Mouse (Mus musculus): ENCODE measurements around the gene Tnp1.

The Tnp1 gene

DNA sequence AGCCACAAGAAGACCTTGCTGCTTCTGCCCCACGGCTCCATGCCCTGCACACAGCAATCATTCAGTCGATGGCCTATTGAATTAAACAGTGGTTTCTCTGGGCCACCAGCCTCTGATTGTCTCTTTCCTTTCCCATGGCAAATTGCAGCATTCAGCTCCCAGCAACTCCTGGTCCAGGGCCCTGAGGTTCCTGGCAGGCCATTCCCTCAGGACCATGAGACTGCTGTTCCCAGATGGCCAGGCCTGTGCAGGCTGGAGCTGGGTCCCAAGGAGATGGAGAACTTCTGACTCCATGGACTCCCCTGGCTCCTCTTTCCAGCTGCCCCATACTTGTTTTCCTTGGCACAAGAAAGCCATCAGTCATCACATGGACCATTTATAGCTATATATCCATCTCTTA is 10.8 kb downstream of the Tnp1 start:
- DNase-seq: peak; percentile 45

DNA sequence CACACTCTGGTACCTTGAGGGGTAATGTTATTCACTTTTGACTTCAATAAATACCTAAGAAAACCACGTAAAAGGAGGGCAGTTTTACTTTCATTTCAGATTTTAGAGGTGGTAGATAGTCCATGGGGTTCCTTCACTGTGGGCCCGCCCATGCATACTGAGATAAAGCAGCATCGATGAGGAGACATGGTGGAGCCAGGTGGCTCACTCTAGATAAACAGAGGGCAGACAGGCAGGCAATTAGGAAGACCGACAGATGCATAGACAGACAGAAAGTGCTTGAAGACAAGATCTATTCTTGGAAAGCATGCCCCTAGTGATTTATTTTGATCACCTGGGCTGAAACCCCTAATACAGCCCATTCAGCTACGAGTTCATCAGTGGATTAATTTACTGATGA is 13.1 kb downstream of the Tnp1 start:
- DNase-seq: no peak

DNA sequence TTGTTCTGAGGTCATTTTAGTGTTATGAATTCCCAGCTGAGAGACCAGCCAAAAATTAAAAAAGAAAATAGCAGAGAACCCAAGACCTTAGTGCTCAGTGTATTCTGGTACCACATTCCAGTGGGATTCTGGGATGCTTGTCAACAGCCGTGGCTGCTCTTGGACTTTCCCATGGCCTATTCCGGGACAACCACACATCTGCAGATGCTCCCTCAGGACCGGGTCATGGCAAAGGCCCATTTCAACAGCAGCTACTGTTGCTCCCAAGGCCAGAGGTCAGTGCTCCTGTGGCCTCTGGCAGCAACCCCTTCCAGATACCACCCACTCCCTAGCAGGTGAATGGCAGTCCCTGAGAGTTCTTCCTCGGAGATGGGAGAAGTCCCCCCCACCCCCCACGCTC is 13.7 kb downstream of the Tnp1 start:
- no peak for DNase-seq

DNA sequence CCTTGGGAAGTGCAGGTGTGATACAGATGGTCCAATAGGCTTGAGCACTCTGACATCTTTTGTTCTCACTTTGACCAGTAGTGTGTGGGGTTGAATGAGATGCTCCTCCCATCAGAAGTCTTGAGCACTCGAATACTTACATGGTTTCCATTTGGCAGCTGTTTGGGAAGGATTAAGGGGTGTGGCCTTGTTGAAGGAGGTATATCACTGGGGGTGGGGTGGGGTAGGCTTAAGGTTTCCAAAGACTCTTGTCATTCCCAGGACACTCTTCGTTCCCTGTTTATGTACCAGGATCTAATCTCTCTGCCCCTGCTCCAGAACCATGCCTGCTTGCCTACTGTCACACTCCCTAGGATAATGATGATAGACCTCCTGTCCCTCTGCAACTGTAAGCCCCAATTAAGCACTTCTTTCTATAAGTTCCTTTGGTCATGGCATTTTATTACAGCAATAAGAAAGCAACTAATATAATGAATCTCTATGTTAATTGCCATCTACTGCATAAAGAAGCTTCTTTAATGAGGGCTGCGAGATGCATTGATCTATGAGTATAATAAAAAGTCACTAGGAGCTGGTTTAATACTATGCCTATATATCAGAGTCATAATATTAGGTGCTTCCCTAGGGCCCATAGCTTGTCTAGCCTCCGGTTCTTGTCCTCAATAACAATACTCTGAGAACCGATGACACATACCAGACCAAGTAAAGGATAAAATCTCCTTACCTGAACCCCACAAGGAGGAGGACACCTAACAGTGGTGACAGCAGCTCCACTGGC is 20.8 kb downstream of the Tnp1 start:
- no peak for DNase-seq

DNA sequence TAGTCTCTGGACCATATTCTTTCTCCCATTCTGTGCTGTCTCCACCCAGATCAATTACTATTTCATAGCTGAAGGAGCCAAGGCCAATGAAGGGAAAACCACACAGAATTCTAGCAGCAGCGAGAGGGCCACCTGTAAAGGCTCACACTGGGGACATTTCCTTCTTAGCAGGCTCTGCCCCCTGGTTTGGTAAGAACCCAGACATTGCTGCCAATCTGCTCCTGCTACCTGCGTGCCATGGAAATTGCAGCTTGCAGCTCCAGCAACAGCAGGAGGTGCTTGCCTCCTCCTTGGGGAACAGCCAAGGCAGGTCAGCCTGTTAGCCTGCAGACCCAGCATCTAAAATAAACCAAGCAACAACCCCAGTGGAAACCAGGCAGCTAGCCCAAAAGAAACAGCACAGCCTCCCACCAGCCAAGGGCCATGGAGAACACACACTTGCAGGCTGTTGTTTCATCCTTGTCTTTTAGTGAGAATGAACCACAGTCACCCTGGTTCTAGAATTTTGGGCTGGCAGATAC is 22.7 kb downstream of the Tnp1 start:
- DNase-seq: peak; percentile 26

DNA sequence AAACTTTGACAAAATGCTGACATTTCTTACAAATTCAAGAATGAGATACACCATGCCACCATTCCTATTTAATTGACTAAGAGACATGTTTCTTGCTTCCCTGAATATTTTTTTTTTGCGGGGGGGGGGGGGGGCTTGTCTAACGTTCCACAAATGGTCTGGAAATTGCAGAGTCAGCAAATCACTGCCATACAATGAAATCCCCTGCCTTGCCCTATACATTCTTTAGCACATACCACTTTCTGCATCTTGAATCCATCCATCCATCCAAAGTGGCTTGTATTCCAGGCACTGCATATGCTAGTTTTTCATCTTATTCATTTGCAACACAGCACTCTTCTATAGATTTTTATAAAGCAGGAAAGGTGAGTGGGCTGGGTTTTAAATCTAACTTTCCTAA is 23.5 kb downstream of the Tnp1 start:
- DNase-seq: no peak

DNA sequence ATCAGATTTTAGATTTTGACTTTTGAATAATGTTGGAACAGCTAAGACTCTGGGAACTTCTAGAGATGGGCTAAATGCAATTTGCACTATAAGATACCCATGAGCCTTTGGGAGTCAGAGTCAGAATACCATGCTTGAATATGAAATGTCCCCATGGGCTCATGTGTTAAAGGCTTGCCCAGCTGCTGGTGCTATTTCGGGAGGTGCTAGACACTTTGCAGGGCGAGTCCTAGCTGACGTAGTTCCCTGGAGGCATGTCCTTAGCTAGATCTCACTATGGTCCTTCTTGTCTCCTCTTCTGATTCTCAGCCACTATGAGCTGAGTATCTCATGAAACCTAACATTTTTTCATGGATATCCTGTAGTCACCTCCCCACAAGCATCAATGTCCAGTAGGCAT is 26.8 kb downstream of the Tnp1 start:
- no peak for DNase-seq

DNA sequence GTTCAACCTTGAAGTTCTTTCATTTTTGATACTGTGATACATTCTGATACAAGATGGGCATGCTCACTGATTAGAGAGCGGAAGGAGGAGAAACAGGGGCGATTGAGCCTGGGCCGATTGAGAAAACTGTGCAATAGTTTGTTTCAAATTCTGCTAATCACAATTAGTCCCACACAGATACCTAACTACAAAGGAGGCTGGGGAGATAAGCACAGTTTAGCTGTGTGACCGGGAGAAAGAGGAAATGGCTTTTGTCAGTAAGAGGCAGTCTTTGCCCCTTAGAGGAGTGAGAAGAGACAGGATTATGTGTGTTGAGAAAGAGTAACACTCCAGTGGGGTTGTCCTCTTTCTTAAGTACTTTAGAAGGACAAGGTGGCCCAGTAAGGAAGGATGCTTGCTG is 29.0 kb downstream of the Tnp1 start:
- no peak for DNase-seq

DNA sequence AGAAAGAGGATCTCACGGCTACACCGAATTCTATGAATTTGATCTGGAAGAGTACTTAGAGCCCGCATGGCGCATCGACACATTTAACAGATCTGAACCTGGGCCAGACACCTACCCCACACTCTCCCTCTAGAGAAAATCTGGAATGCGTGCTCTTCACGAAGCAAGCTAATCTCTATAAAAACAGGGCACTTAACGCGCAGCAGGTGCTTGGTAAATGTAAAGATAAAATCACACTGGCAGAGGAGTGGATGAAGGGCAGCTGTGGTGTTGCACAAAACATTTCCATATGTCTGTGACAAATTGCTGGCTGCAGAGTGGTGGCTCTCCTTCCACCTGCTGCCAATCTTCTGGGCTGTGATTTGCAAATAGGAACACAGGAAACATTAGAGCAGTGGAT is 36.8 kb downstream of the Tnp1 start:
- DNase-seq: peak; percentile 21

DNA sequence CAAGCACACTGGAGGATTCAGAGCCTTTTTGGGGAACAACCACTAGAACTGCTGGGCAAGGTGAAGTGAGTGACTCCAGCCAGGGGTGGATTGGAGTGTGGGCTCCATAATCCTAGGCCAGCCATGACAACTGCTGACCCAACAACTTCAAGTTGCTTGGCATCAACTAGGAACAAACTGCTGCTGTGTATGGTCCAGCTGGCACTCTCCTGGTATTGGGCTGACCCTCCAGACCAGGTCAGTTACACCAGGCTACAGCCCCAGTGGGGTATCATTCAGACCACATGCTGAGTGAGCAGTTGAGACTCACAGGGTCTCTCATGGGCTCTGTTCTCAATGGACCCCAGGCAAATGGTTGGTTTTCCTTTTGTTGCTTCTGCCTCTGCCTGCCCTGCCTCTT is 41.5 kb downstream of the Tnp1 start:
- no peak for DNase-seq

DNA sequence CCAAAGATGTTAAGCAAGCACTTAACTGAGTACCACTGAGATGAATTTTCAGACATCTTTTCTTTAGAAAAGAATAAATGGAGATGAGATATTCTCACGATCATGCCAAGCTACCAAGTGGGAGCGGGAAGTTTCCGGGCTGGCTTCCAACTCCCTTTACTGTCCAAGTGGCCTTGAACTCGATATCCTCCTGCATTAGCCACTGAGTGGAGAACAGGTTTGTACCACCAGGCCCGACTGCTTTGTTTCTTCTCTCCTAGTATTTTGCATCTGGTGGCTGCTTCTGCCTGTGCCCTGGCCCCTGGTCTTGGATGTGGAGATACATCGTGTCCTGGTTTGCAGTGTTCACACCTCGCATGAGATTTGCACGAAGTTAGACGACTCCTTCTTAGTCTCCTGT is 45.2 kb downstream of the Tnp1 start:
- DNase-seq: no peak

DNA sequence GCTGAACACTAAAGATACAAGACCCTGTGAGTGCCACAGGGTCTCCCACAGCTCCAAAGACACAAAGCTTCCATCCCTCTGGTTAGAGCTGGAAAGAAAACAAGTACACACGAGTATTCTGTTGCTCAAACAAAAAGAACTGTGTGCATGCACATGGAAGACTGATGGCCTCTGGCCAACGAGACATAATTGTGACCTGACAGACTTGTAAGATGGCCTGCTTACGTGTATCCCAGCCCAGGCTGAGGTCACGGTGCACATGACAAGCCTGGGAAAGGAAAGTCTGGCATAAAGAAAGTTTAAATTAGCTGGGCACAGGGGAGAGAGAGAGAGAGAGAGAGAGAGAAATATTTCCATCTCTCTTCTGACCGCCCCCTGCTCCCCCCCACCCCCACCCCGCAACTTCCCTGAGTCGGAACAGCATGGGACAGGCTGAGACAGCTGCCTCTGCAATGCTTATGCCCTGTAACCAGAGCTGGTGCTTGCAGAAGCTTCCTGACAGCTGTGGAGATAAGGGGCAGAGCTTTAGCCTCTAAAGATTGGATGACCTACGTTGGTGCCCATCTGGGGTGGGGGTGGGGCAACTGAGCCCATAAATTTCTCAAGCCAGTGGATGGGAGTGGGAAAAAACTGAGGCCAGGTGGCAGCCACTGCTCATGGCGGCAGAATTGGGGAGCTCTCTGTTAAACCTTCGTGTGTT is 46.4 kb downstream of the Tnp1 start:
- no peak for DNase-seq

DNA sequence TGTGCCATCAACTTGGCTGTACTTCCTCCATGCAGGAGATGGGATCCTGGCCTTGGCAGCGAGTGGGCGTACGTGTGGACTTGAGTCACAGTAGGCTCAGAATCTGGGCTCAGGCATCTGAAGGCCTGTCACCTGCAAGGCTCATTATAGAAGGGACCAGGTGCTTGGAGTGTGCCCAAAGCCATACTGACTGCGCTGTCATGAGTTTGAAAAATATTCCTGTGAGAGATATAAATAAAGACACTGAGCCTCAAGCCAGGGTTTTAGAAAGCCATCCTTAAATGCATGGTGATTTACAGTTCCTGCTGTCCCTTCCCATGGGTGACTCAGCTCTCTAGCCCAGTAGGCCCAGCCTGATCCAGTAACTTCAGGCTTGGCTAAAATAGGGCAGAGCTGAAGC is 49.3 kb downstream of the Tnp1 start:
- peak; percentile 54 for DNase-seq

Measured in layer of hippocampus, adult 9-11 months (tissue).